Comparison of ENCODE assay signal across 19 mouse cellular contexts in genomic region chr17:44027311-44027710, GRCm38 (mm10). TPM values are rescaled to one million over a fixed set of nuclear protein-coding genes. Genes with fewer than 3 reads are reported as not detected.
DNase-seq lines count a peak whose midpoint lies in the region; ATAC-seq and TF ChIP-seq lines count a peak whose summit lies in the region.
"Had no signal": no experiment of that assay in that cellular context is flagged by ENCODE, and none has a peak within 500 bp of the region (broad histone marks: within the 10 kb centered on the region; RNA-seq: fewer than 3 reads in every experiment).

No protein-coding gene starts in this region.

- no peak for DNase-seq in forebrain, embryonic 14.5 days (ENCODE audit: low spot score)
- no peak for DNase-seq in heart, postnatal 10 days
- DNase-seq in hindbrain, postnatal 0 days (ENCODE audit: low spot score): no peak
- no peak for DNase-seq in c-Kit-positive CD71-positive TER-119-positive erythroid progenitor cells, embryonic 14.5 days (ENCODE audit: low spot score)
- DNase-seq: cerebellum, adult 9-10 months; kidney, adult 9 months; kidney, postnatal 36 days; lung, adult 18-20 months; lung, postnatal 14 days had no signal

- TF ChIP-seq POLR2A in embryonic fibroblast, embryonic 13.5 days (IDR thresholded peaks at IDR 0.05; ENCODE audit: low read depth, low read length): no peak

- no peak overlapping the region for H3K4me3 ChIP-seq in forebrain, embryonic 15.5 days
- H3K4me3 ChIP-seq in forebrain, embryonic 14.5 days (ENCODE audit: low read depth, low read length): no peak overlapping the region
- no peak overlapping the region for H3K4me3 ChIP-seq in heart, embryonic 13.5 days
- no peak overlapping the region for H3K4me3 ChIP-seq in hindbrain, postnatal 0 days (ENCODE audit: low read length)
- H3K4me3 ChIP-seq in hindbrain, embryonic 12.5 days: no peak overlapping the region
- H3K4me3 ChIP-seq in embryonic fibroblast, embryonic 13.5 days (ENCODE audit: insufficient read depth, low read length): no peak overlapping the region
- H3K4me3 ChIP-seq: erythroblast, embryonic 14.5 days; intestine, embryonic 15.5 days; midbrain, embryonic 13.5 days; neural tube, embryonic 15.5 days had no signal

- peak overlapping the region; percentile 88; the same call in 1 of the 2 replicates for H3K27ac ChIP-seq in forebrain, embryonic 15.5 days (replicated peaks)
- no peak overlapping the region for H3K27ac ChIP-seq in forebrain, embryonic 14.5 days (ENCODE audit: low read depth, low read length)
- peak overlapping the region; percentile 94 for H3K27ac ChIP-seq in heart, embryonic 13.5 days (replicated peaks)
- H3K27ac ChIP-seq in hindbrain, postnatal 0 days: peak overlapping the region; percentile 20; the same call in 1 of the 2 replicates
- no peak overlapping the region for H3K27ac ChIP-seq in hindbrain, embryonic 12.5 days
- H3K27ac ChIP-seq in embryonic fibroblast, embryonic 13.5 days (ENCODE audit: insufficient read depth, low read length): peak overlapping the region; percentile 35; the same call in 1 of the 2 replicates
- H3K27ac ChIP-seq: intestine, embryonic 15.5 days had no signal

- no peaks in the 10 kb centered on the region for H3K9me3 ChIP-seq in forebrain, embryonic 15.5 days
- no peaks in the 10 kb centered on the region for H3K9me3 ChIP-seq in forebrain, embryonic 14.5 days (replicated peaks; ENCODE audit: control insufficient read depth, low read length)
- H3K9me3 ChIP-seq in heart, embryonic 13.5 days: no peaks in the 10 kb centered on the region
- no peaks in the 10 kb centered on the region for H3K9me3 ChIP-seq in hindbrain, postnatal 0 days (ENCODE audit: low read length)
- no peaks in the 10 kb centered on the region for H3K9me3 ChIP-seq in hindbrain, embryonic 12.5 days (replicated peaks)
- H3K9me3 ChIP-seq: intestine, embryonic 15.5 days; midbrain, embryonic 13.5 days; neural tube, embryonic 15.5 days had no signal

- ATAC-seq in forebrain, embryonic 15.5 days (replicated peaks): no peak
- no peak for ATAC-seq in forebrain, embryonic 14.5 days
- no peak for ATAC-seq in heart, embryonic 13.5 days (ENCODE audit: extremely low read depth, insufficient number of reproducible peaks, low FRiP score, low TSS enrichment)
- ATAC-seq in hindbrain, postnatal 0 days: no peak
- ATAC-seq in hindbrain, embryonic 12.5 days (ENCODE audit: low FRiP score): no peak

- H3K36me3 ChIP-seq in forebrain, embryonic 15.5 days: no peaks in the 10 kb centered on the region
- no peaks in the 10 kb centered on the region for H3K36me3 ChIP-seq in forebrain, embryonic 14.5 days (ENCODE audit: control insufficient read depth, insufficient read depth, low read length)
- H3K36me3 ChIP-seq in heart, embryonic 13.5 days: no peaks in the 10 kb centered on the region
- no peaks in the 10 kb centered on the region for H3K36me3 ChIP-seq in hindbrain, postnatal 0 days (ENCODE audit: insufficient read depth, low read length)
- H3K36me3 ChIP-seq in hindbrain, embryonic 12.5 days: no peaks in the 10 kb centered on the region
- H3K36me3 ChIP-seq: intestine, embryonic 15.5 days; midbrain, embryonic 13.5 days; neural tube, embryonic 15.5 days had no signal

- peaks cover 28% of the 10 kb centered on the region for H3K4me1 ChIP-seq in forebrain, embryonic 15.5 days
- H3K4me1 ChIP-seq in forebrain, embryonic 14.5 days (ENCODE audit: control insufficient read depth, insufficient read depth, low read length): peaks cover 22% of the 10 kb centered on the region
- peaks cover 48% of the 10 kb centered on the region for H3K4me1 ChIP-seq in heart, embryonic 13.5 days
- H3K4me1 ChIP-seq in hindbrain, postnatal 0 days (ENCODE audit: insufficient read depth, low read length): peaks cover 10% of the 10 kb centered on the region
- H3K4me1 ChIP-seq in hindbrain, embryonic 12.5 days: peaks cover 19% of the 10 kb centered on the region
- peaks cover 19% of the 10 kb centered on the region for H3K4me1 ChIP-seq in embryonic fibroblast, embryonic 13.5 days (ENCODE audit: control insufficient read depth, insufficient read depth, low read length)
- H3K4me1 ChIP-seq: intestine, embryonic 15.5 days had no signal

- H3K27me3 ChIP-seq in forebrain, embryonic 15.5 days: no peaks in the 10 kb centered on the region
- no peaks in the 10 kb centered on the region for H3K27me3 ChIP-seq in forebrain, embryonic 14.5 days (replicated peaks; ENCODE audit: control insufficient read depth, insufficient read depth, low read length)
- H3K27me3 ChIP-seq in heart, embryonic 13.5 days (replicated peaks): no peaks in the 10 kb centered on the region
- H3K27me3 ChIP-seq in hindbrain, postnatal 0 days (ENCODE audit: insufficient read depth, low read length): no peaks in the 10 kb centered on the region
- no peaks in the 10 kb centered on the region for H3K27me3 ChIP-seq in hindbrain, embryonic 12.5 days
- H3K27me3 ChIP-seq: CH12.LX; intestine, embryonic 15.5 days; midbrain, embryonic 13.5 days; neural tube, embryonic 15.5 days had no signal

- WGBS in forebrain, embryonic 15.5 days: 87% methylated on average over 9 of the region's 9 CpGs
- 90% methylated on average over 9 of the region's 9 CpGs for WGBS in forebrain, embryonic 14.5 days
- 76% methylated on average over 9 of the region's 9 CpGs for WGBS in heart, embryonic 13.5 days
- 85% methylated on average over 9 of the region's 9 CpGs for WGBS in hindbrain, postnatal 0 days
- 89% methylated on average over 9 of the region's 9 CpGs for WGBS in hindbrain, embryonic 12.5 days

- intact Hi-C loops in heart, postnatal 10 days (cut with DNase I): no loop called here

- no peak overlapping the region for H3K9ac ChIP-seq in forebrain, embryonic 15.5 days (replicated peaks)
- H3K9ac ChIP-seq in forebrain, embryonic 14.5 days (ENCODE audit: low read length): no peak overlapping the region
- 0 out of 2 replicates have a peak overlapping the region, but pooled peaks have one; percentile 16 for H3K9ac ChIP-seq in heart, embryonic 13.5 days
- no peak overlapping the region for H3K9ac ChIP-seq in hindbrain, postnatal 0 days (replicated peaks; ENCODE audit: low read length)
- H3K9ac ChIP-seq in hindbrain, embryonic 12.5 days: no peak overlapping the region
- H3K9ac ChIP-seq: intestine, embryonic 15.5 days; midbrain, embryonic 13.5 days; neural tube, embryonic 15.5 days had no signal

- TF ChIP-seq CTCF in hindbrain, postnatal 0 days (IDR thresholded peaks at IDR 0.05; ENCODE audit: low read depth): no peak
- no peak for TF ChIP-seq CTCF in embryonic fibroblast, embryonic 13.5 days (IDR thresholded peaks at IDR 0.05; ENCODE audit: borderline replicate concordance, insufficient read depth, low read length)

- no peak overlapping the region for H3K4me2 ChIP-seq in forebrain, embryonic 15.5 days (replicated peaks)
- H3K4me2 ChIP-seq in forebrain, embryonic 14.5 days (ENCODE audit: low read length): no peak overlapping the region
- H3K4me2 ChIP-seq in heart, embryonic 13.5 days: 0 out of 2 replicates have a peak overlapping the region, but pooled peaks have one; percentile 53
- H3K4me2 ChIP-seq in hindbrain, postnatal 0 days (ENCODE audit: low read depth, low read length): no peak overlapping the region
- H3K4me2 ChIP-seq in hindbrain, embryonic 12.5 days (replicated peaks): no peak overlapping the region
- H3K4me2 ChIP-seq: intestine, embryonic 15.5 days; liver, embryonic 11.5 days; midbrain, embryonic 13.5 days; neural tube, embryonic 15.5 days had no signal

RNA-seq across cellular contexts. Expression of gene Enpp5, which starts 51.3 kb away (rescaled TPM):
- 62.3 and 67.3 TPM in 2 replicates for polyA plus RNA-seq in forebrain, embryonic 15.5 days (2015; fragmentation: Nextera tagmentation; extraction: Ambion mirVana)
- polyA plus RNA-seq in forebrain, embryonic 14.5 days (2014; fragmentation: Nextera tagmentation; extraction: Ambion mirVana): 38.4 and 49.6 TPM in 2 replicates
- polyA plus RNA-seq in heart, embryonic 13.5 days (2015; fragmentation: Nextera tagmentation; extraction: Ambion mirVana): 15.8 and 16.2 TPM in 2 replicates
- total RNA-seq in heart, postnatal 10 days (2021): 1 to 10 TPM; 9.2 to 9.4 TPM
- 119 and 133 TPM in 2 replicates for total RNA-seq in hindbrain, postnatal 0 days (2014; rRNA removed)
- polyA plus RNA-seq in hindbrain, postnatal 0 days (2015; fragmentation: Nextera tagmentation; extraction: Ambion mirVana): 96.2 and 113 TPM in 2 replicates
- 39.4 and 40.4 TPM in 2 replicates for polyA plus RNA-seq in hindbrain, embryonic 12.5 days (2016; fragmentation: Nextera tagmentation; extraction: Ambion mirVana)
- 35.6 and 44.1 TPM in 2 replicates for polyA plus RNA-seq in embryonic fibroblast, embryonic 13.5 days (2011; ENCODE audit: insufficient read length, low read depth, missing spikeins)
- total RNA-seq: CH12.LX had no signal

Comparison
In these comparisons a context has a peak if more than half of its experiments do, and no peak if none do; other contexts are left out.
1. H3K27ac ChIP-seq: peak in forebrain, embryonic 15.5 days (single experiment), heart, embryonic 13.5 days (single experiment), hindbrain, postnatal 0 days (single experiment) and embryonic fibroblast, embryonic 13.5 days (single experiment); none in forebrain, embryonic 14.5 days (single experiment) and hindbrain, embryonic 12.5 days (single experiment).